Mouse (Mus musculus) forebrain, embryonic 11.5 days (tissue): Measurements from ENCODE around the gene Rab7b. TPM values are rescaled to one million over a fixed set of nuclear protein-coding genes. Genes with fewer than 3 reads are reported as not detected.

ENCODE experiments used
- ATAC-seq: fragments of 200-750 bp; cut with Nextera tagmentation; replicated peaks from 2 replicates; pipeline ENCODE4 v1.8.0; 2017; ENCODE audit warnings: moderate TSS enrichment; ENCODE audit not compliant: low FRiP score
- DNase-seq: peaks from one replicate; pipeline ENCODE4 v3.0.0-alpha.2; 2017; ENCODE audit warnings: low spot score
- H3K27ac ChIP-seq: fragments of 300-500 bp; sonication (generic); 2 replicates; pipeline ENCODE4 v1.5.1; 2014; ENCODE audit warnings: low read depth, low read length
- H3K27me3 ChIP-seq: fragments of 300-500 bp; sonication (generic); 2 replicates; pipeline ENCODE4 v1.6.1; 2014; ENCODE audit warnings: mild to moderate bottlenecking, low read length, mixed read lengths; ENCODE audit not compliant: control insufficient read depth, insufficient read depth
- H3K36me3 ChIP-seq: fragments of 300-500 bp; sonication (generic); 2 replicates; pipeline ENCODE4 v1.6.1; 2014; ENCODE audit warnings: mild to moderate bottlenecking, low read length, moderate library complexity, mixed read lengths; ENCODE audit not compliant: control insufficient read depth, insufficient read depth
- H3K4me1 ChIP-seq: fragments of 300-500 bp; sonication (generic); replicated peaks from 2 replicates; pipeline ENCODE4 v1.6.1; 2014; ENCODE audit warnings: low read length, mixed read lengths; ENCODE audit not compliant: control insufficient read depth, insufficient read depth
- H3K4me2 ChIP-seq: fragments of 300-500 bp; sonication (generic); 2 replicates; pipeline ENCODE4 v1.6.1; 2014; ENCODE audit warnings: low read depth, mild to moderate bottlenecking, low read length, moderate library complexity, mixed read lengths; ENCODE audit not compliant: severe bottlenecking
- H3K4me3 ChIP-seq: fragments of 300-500 bp; sonication (generic); 2 replicates; pipeline ENCODE4 v1.5.1; 2014; ENCODE audit warnings: low read depth, low read length
- H3K9ac ChIP-seq: fragments of 300-500 bp; sonication (generic); 2 replicates; pipeline ENCODE4 v1.6.1; 2014; ENCODE audit warnings: low read length
- H3K9me3 ChIP-seq: fragments of 300-500 bp; sonication (generic); 2 replicates; pipeline ENCODE4 v1.6.1; 2016; ENCODE audit warnings: low read length, mixed read lengths; ENCODE audit not compliant: control insufficient read depth
- WGBS: fragments of 180-500 bp; shearing (Covaris S2); extraction: QIAGEN DNeasy Blood & Tissue Kit; methylation state at CpG from one replicate; pipeline ENCODE4 v1.1.7; 2014; 5-methylcytosine and 5-hydroxymethylcytosine counted together
- polyA plus RNA-seq: library from polyadenylated mRNA; unstranded; fragments of >200 nt; fragmentation: Nextera tagmentation; extraction: Ambion mirVana; gene quantifications from 2 replicates; pipeline ENCODE4 v1.2.1, GENCODE M21; 2014

The Rab7b gene
- polyA plus RNA-seq, 1 experiment from 2014 or later: 0.40 TPM

GRCm38 (mm10) chr1:131761079-131761831 lies 72.8 kb downstream of the Rab7b start:
- DNase-seq (peak; percentile 46), ATAC-seq (no peak)
- Histone ChIP-seq H3K4me1 (no peaks in the 10 kb centered on the region), H3K9me3 (no peaks in the 10 kb centered on the region), H3K36me3 (no peaks in the 10 kb centered on the region), H3K27ac (no peak overlapping the region), H3K9ac (no peak overlapping the region), H3K4me2 (no peak overlapping the region), H3K4me3 (no peak overlapping the region), H3K27me3 (no peaks in the 10 kb centered on the region)
- 85% methylated on average over 13 of the region's 13 CpGs for WGBS

- 59% methylated on average over 9 of the region's 9 CpGs for WGBS
- ATAC-seq: no peak
- no peak overlapping the region for H3K9ac ChIP-seq
Measured at GRCm38 (mm10) chr1:131763683-131764082, 75.2 kb downstream of the Rab7b start.

GRCm38 (mm10) chr1:131764581-131765338 lies 76.3 kb downstream of the Rab7b start:
- DNase-seq (no peak), ATAC-seq (no peak)
- Histone ChIP-seq H3K27ac (no peak overlapping the region), H3K27me3 (no peaks in the 10 kb centered on the region), H3K9me3 (no peaks in the 10 kb centered on the region), H3K9ac (no peak overlapping the region), H3K4me2 (no peak overlapping the region), H3K36me3 (no peaks in the 10 kb centered on the region), H3K4me3 (no peak overlapping the region), H3K4me1 (no peaks in the 10 kb centered on the region)
- WGBS: 65% methylated on average over 8 of the region's 8 CpGs

More at GRCm38 (mm10) chr1:131763683-131764082, 75.2 kb downstream of the Rab7b start:
- H3K4me1 ChIP-seq: no peaks in the 10 kb centered on the region
- no peaks in the 10 kb centered on the region for H3K27me3 ChIP-seq
- H3K36me3 ChIP-seq: no peaks in the 10 kb centered on the region
- H3K4me2 ChIP-seq: no peak overlapping the region
- DNase-seq: peak; percentile 40
- H3K27ac ChIP-seq: no peak overlapping the region
- H3K9me3 ChIP-seq: no peaks in the 10 kb centered on the region
- H3K4me3 ChIP-seq: no peak overlapping the region

Other genes starting within 250 kb of the Rab7b start
- gene Srgap2, start 161.3 kb upstream of the Rab7b start, polyA plus RNA-seq: 19.4 and 24.8 TPM in 2 replicates
- gene Fam72a, start 160.8 kb upstream of the Rab7b start, polyA plus RNA-seq: 5.6 and 5.9 TPM in 2 replicates
- 0.09 TPM in 1 of 2 replicates, not detected in the other for gene Avpr1b, start 89.5 kb upstream of the Rab7b start, polyA plus RNA-seq
- 0.35 TPM in 1 of 2 replicates, not detected in the other for gene Ctse, start 50.4 kb upstream of the Rab7b start, polyA plus RNA-seq
- gene Slc26a9, start 55.3 kb downstream of the Rab7b start, polyA plus RNA-seq: not detected in 2 replicates
- 0.86 and 1.2 TPM in 2 replicates for gene Pm20d1, start 108.7 kb downstream of the Rab7b start, polyA plus RNA-seq
- 12.5 and 13.0 TPM in 2 replicates for gene Slc41a1, start 138.8 kb downstream of the Rab7b start, polyA plus RNA-seq
- gene Rab29, start 178.5 kb downstream of the Rab7b start, polyA plus RNA-seq: 13.1 and 15.2 TPM in 2 replicates
- gene Nucks1, start 221.8 kb downstream of the Rab7b start, polyA plus RNA-seq: 69.7 and 69.9 TPM in 2 replicates